Mouse (Mus musculus) kidney, embryonic 16.5 days (tissue): Measurements from ENCODE around the gene Tmem126b. TPM values are rescaled to one million over a fixed set of nuclear protein-coding genes. Genes with fewer than 3 reads are reported as not detected.

ENCODE experiments used
- ATAC-seq: fragments of 200-750 bp; cut with Nextera tagmentation; 2 replicates; pipeline ENCODE4 v1.8.0; 2017; ENCODE audit warnings: moderate TSS enrichment; ENCODE audit not compliant: low FRiP score, low TSS enrichment
- H3K27ac ChIP-seq: fragments of 300-500 bp; sonication (generic); 2 replicates; pipeline ENCODE4 v1.5.1; 2014; ENCODE audit warnings: low read length
- H3K27me3 ChIP-seq: fragments of 300-500 bp; sonication (generic); 2 replicates; pipeline ENCODE4 v1.6.1; 2014; ENCODE audit warnings: low read length, control low read depth, mixed read lengths; ENCODE audit not compliant: insufficient read depth
- H3K36me3 ChIP-seq: fragments of 300-500 bp; sonication (generic); 2 replicates; pipeline ENCODE4 v1.6.1; 2014; ENCODE audit warnings: low read length, control low read depth, mixed read lengths; ENCODE audit not compliant: insufficient read depth
- H3K4me1 ChIP-seq: fragments of 300-500 bp; sonication (generic); 2 replicates; pipeline ENCODE4 v1.6.1; 2014; ENCODE audit warnings: low read length, control low read depth, mixed read lengths; ENCODE audit not compliant: insufficient read depth
- H3K4me2 ChIP-seq: fragments of 300-500 bp; sonication (generic); replicated peaks from 2 replicates; pipeline ENCODE4 v1.6.1; 2014; ENCODE audit warnings: low read depth, low read length
- H3K4me3 ChIP-seq: fragments of 300-500 bp; sonication (generic); 2 replicates; pipeline ENCODE4 v1.5.1; 2014; ENCODE audit warnings: mild to moderate bottlenecking, low read length
- H3K9ac ChIP-seq: fragments of 300-500 bp; sonication (generic); replicated peaks from 2 replicates; pipeline ENCODE4 v1.6.1; 2014; ENCODE audit warnings: low read length
- H3K9me3 ChIP-seq: fragments of 300-500 bp; sonication (generic); 2 replicates; pipeline ENCODE4 v1.6.1; 2016; ENCODE audit warnings: low read length, control low read depth
- WGBS: fragments of 180-500 bp; shearing (Covaris S2); extraction: QIAGEN DNeasy Blood & Tissue Kit; methylation state at CpG from one replicate; pipeline ENCODE4 v1.1.7; 2014; 5-methylcytosine and 5-hydroxymethylcytosine counted together
- polyA plus RNA-seq: library from polyadenylated mRNA; unstranded; fragments of >200 nt; fragmentation: Nextera tagmentation; extraction: Ambion mirVana; gene quantifications from 2 replicates; pipeline ENCODE4 v1.2.1, GENCODE M21; 2015

The Tmem126b gene
- polyA plus RNA-seq: 42.3 and 44.3 TPM in 2 replicates

GRCm38 (mm10) chr7:90475793-90476312, at the start of gene Tmem126b:
TSS of gene Tmem126b (minus strand) at chr7:90476001.
- WGBS: 0% methylated on average over 36 of the region's 36 CpGs
- no peaks in the 10 kb centered on the region for H3K9me3 ChIP-seq
- peak; percentile 100 for ATAC-seq
- H3K27me3 ChIP-seq: peaks cover 4% of the 10 kb centered on the region; the same call in 1 of the 2 replicates
- peak within 1 kb of the TSS; percentile 80 for H3K4me3 ChIP-seq
- H3K27ac ChIP-seq: peak within 1 kb of the TSS; percentile 66
- H3K4me1 ChIP-seq: peaks cover 8% of the 10 kb centered on the region
- peak within 1 kb of the TSS; percentile 77 for H3K9ac ChIP-seq
- peak within 1 kb of the TSS; percentile 90 for H3K4me2 ChIP-seq
- H3K36me3 ChIP-seq: 0 out of 2 replicates have a peak, but pooled peaks cover 3% of the 10 kb centered on the region

GRCm38 (mm10) chr7:90512293-90512692, 36.5 kb upstream of the Tmem126b start:
- no peaks in the 10 kb centered on the region for H3K9me3 ChIP-seq
- no peak for ATAC-seq

GRCm38 (mm10) chr7:90508124-90508523, 32.3 kb upstream of the Tmem126b start:
- no peaks in the 10 kb centered on the region for H3K27me3 ChIP-seq
- no peaks in the 10 kb centered on the region for H3K36me3 ChIP-seq
- no peaks in the 10 kb centered on the region for H3K4me1 ChIP-seq
- no peak overlapping the region for H3K27ac ChIP-seq
- 76% methylated on average over 3 of the region's 3 CpGs for WGBS
- ATAC-seq: no peak
- no peak overlapping the region for H3K4me3 ChIP-seq
- H3K9me3 ChIP-seq: no peaks in the 10 kb centered on the region
- no peak overlapping the region for H3K4me2 ChIP-seq
- no peak overlapping the region for H3K9ac ChIP-seq

More at GRCm38 (mm10) chr7:90512293-90512692, 36.5 kb upstream of the Tmem126b start:
- Histone ChIP-seq H3K4me1 (no peaks in the 10 kb centered on the region), H3K27ac (no peak overlapping the region), H3K4me3 (no peak overlapping the region), H3K27me3 (no peaks in the 10 kb centered on the region), H3K36me3 (no peaks in the 10 kb centered on the region), H3K4me2 (no peak overlapping the region), H3K9ac (no peak overlapping the region)

DNA sequence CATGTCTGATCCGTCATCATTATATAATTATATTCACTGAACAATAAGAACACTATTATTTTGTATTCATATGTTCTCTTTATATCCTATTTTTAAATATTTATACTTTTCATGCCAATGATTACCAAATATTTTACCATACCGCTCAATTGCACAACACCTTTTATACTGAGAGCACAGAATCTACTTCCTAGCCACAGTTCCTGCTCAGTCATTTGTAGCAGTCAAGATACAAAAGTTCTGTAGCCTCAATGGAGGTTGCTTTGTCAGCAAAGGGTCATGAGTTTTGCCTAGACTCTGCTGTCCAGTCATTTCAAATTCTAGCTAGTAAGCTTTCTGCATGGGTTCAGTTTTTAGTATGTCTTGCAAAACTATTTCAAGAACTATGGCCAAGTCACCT, 6.8 kb upstream of the Tmem126b start:
- Histone ChIP-seq H3K9me3 (no peaks in the 10 kb centered on the region), H3K4me1 (no peaks in the 10 kb centered on the region), H3K4me2 (no peak overlapping the region), H3K27me3 (no peaks in the 10 kb centered on the region), H3K9ac (no peak overlapping the region), H3K36me3 (no peaks in the 10 kb centered on the region), H3K4me3 (no peak overlapping the region), H3K27ac (no peak overlapping the region)
- ATAC-seq: no peak
- WGBS: 86% methylated on average over 2 of the region's 2 CpGs

GRCm38 (mm10) chr7:90476313-90477245, 778 bp upstream of the Tmem126b start, which contains the start of gene Dlg2:
TSS of gene Dlg2 (plus strand) at chr7:90476672.
- Histone ChIP-seq H3K27me3 (peaks cover 4% of the 10 kb centered on the region; the same call in 1 of the 2 replicates), H3K9me3 (no peaks in the 10 kb centered on the region), H3K27ac (peak within 1 kb of the TSS; percentile 66), H3K4me3 (peak within 1 kb of the TSS; percentile 80), H3K9ac (peak within 1 kb of the TSS; percentile 77), H3K4me2 (peak within 1 kb of the TSS; percentile 90), H3K4me1 (peaks cover 8% of the 10 kb centered on the region), H3K36me3 (no peaks in the 10 kb centered on the region)
- ATAC-seq: no peak; the same call in 1 of the 2 replicates
- under 1% methylated on average over 32 of the region's 32 CpGs for WGBS

GRCm38 (mm10) chr7:90473511-90473910, 2.3 kb downstream of the Tmem126b start:
- no peak overlapping the region for H3K4me3 ChIP-seq
- 76% methylated on average over 2 of the region's 2 CpGs for WGBS
- ATAC-seq: no peak
- H3K27ac ChIP-seq: no peak overlapping the region
- no peaks in the 10 kb centered on the region for H3K9me3 ChIP-seq
- H3K4me1 ChIP-seq: peaks cover 8% of the 10 kb centered on the region
- H3K4me2 ChIP-seq: no peak overlapping the region
- peaks cover 8% of the 10 kb centered on the region; the same call in 1 of the 2 replicates for H3K36me3 ChIP-seq
- no peak overlapping the region for H3K9ac ChIP-seq
- H3K27me3 ChIP-seq: peaks cover 4% of the 10 kb centered on the region; the same call in 1 of the 2 replicates

DNA sequence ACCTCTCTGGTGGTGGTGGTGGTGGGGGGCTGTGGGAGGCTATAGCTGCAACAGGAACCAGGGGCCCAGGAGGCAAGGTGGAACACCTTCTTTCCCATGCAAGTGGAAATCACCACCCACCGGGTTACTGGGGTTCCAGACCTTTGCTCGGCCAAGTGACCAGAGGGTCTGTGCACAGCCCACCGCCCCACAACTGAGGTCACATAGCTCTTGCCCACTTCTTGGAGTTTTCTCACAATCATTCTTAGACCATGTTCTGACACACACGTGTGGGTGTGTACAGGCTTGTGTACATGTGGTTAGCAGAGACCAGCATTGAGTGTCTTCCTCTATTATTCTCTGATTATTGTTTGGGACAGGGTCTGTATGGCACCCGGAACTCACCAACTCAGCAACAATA, 14.4 kb downstream of the Tmem126b start:
- Histone ChIP-seq H3K4me1 (no peaks in the 10 kb centered on the region), H3K27me3 (no peaks in the 10 kb centered on the region), H3K27ac (no peak overlapping the region), H3K4me3 (no peak overlapping the region), H3K9me3 (no peaks in the 10 kb centered on the region), H3K36me3 (no peaks in the 10 kb centered on the region), H3K4me2 (no peak overlapping the region), H3K9ac (no peak overlapping the region)
- 93% methylated on average over 5 of the region's 5 CpGs for WGBS
- ATAC-seq: no peak

DNA sequence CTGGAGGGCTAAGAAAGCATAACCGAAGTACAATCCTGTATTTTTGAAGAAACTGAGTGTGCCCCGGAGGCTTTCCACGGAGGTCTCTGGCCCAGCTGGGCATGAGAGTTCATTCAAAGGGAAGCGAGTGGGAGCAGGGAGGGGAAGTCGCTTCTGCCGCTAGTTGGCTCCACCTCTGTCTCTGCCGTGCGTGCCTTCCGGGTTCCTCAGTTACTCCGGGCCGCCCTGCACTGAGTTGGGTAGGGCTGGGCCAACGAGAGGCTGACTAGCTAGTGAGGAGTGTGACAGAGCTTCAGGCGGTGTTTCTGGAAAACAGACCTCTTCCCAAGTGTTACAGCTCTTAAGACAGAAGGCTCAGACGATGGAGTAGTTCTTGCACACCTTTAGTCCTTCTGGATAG, 14.9 kb downstream of the Tmem126b start:
- peaks cover 5% of the 10 kb centered on the region for H3K4me1 ChIP-seq
- H3K9me3 ChIP-seq: no peaks in the 10 kb centered on the region
- H3K9ac ChIP-seq: no peak overlapping the region
- H3K36me3 ChIP-seq: no peaks in the 10 kb centered on the region
- H3K4me3 ChIP-seq: no peak overlapping the region
- 27% methylated on average over 14 of the region's 14 CpGs for WGBS
- H3K27ac ChIP-seq: no peak overlapping the region
- H3K4me2 ChIP-seq: no peak overlapping the region
- no peak for ATAC-seq
- H3K27me3 ChIP-seq: no peaks in the 10 kb centered on the region

DNA sequence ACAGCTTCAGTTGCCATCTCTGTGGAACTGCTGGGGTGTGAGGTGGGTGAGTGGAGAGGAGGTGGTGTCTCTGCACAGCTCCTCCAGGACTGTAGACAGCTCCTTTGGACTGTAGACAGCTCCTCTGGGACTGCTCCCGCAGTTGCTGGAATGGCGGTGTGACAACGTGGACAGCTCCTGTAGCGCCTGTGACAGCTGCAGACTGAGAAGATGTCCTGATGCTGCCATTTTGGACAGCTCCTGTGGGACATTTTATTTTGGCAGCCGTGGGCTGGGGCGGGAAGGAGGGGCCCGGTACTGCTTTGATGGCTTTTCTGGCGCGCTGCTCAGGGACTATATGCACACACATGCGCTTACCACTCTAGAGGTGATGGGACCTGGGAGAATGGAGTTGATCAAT, 15.5 kb downstream of the Tmem126b start:
- no peaks in the 10 kb centered on the region for H3K27me3 ChIP-seq
- no peaks in the 10 kb centered on the region for H3K36me3 ChIP-seq
- H3K27ac ChIP-seq: no peak overlapping the region
- no peak overlapping the region for H3K4me2 ChIP-seq
- H3K9ac ChIP-seq: no peak overlapping the region
- no peaks in the 10 kb centered on the region for H3K9me3 ChIP-seq
- WGBS: 43% methylated on average over 10 of the region's 10 CpGs
- H3K4me1 ChIP-seq: peaks cover 10% of the 10 kb centered on the region
- ATAC-seq: no peak
- H3K4me3 ChIP-seq: no peak overlapping the region
